Mouse (Mus musculus) spleen, adult 12 weeks (tissue): Measurements from ENCODE around the gene Jmjd6.
"Not testable (repeated sequence)": the region's sequence is repeated elsewhere in the genome, so short reads cannot be mapped to it uniquely, and the experiment has no call there.

Source experiments
- DNase-seq: peaks from one replicate; pipeline ENCODE4 v3.0.0; 2022; ENCODE audit warnings: low spot score

Gene Jmjd6

GRCm38 (mm10) chr11:116823885-116824284, 19.4 kb downstream of the Jmjd6 start:
- DNase-seq: not testable (repeated sequence)

GRCm38 (mm10) chr11:116823255-116823654, 20.0 kb downstream of the Jmjd6 start:
- DNase-seq: no peak

- no peak for DNase-seq
These were observed 20.6 kb downstream of the Jmjd6 start for GRCm38 (mm10) chr11:116822626-116823025.

GRCm38 (mm10) chr11:116822215-116822614, 21.0 kb downstream of the Jmjd6 start:
- DNase-seq: no peak

GRCm38 (mm10) chr11:116821057-116821940, 21.9 kb downstream of the Jmjd6 start:
- DNase-seq: no peak

GRCm38 (mm10) chr11:116819932-116820593, 23.2 kb downstream of the Jmjd6 start:
- DNase-seq: no peak

GRCm38 (mm10) chr11:116818722-116819121, 24.5 kb downstream of the Jmjd6 start:
- DNase-seq: no peak

GRCm38 (mm10) chr11:116817567-116817966, 25.7 kb downstream of the Jmjd6 start:
- no peak for DNase-seq

GRCm38 (mm10) chr11:116816769-116817168, 26.5 kb downstream of the Jmjd6 start:
- no peak for DNase-seq

GRCm38 (mm10) chr11:116814884-116815415, 28.3 kb downstream of the Jmjd6 start:
- DNase-seq: no peak

GRCm38 (mm10) chr11:116814076-116814883, 29.0 kb downstream of the Jmjd6 start:
- DNase-seq: no peak

GRCm38 (mm10) chr11:116813610-116814009, 29.6 kb downstream of the Jmjd6 start:
- no peak for DNase-seq

GRCm38 (mm10) chr11:116812793-116813529, 30.3 kb downstream of the Jmjd6 start:
- no peak for DNase-seq

- DNase-seq: no peak
These were observed 32.0 kb downstream of the Jmjd6 start for GRCm38 (mm10) chr11:116810983-116811901.

GRCm38 (mm10) chr11:116810528-116810927, 32.7 kb downstream of the Jmjd6 start:
- DNase-seq: no peak

GRCm38 (mm10) chr11:116809520-116809919, 33.7 kb downstream of the Jmjd6 start:
- no peak for DNase-seq

GRCm38 (mm10) chr11:116808811-116809395, 34.3 kb downstream of the Jmjd6 start:
- no peak for DNase-seq

GRCm38 (mm10) chr11:116807938-116808606, 35.2 kb downstream of the Jmjd6 start:
- peak; percentile 67 for DNase-seq

GRCm38 (mm10) chr11:116807526-116807925, 35.7 kb downstream of the Jmjd6 start:
- DNase-seq: no peak
